Mouse (Mus musculus): ENCODE measurements around the gene Faf2. TPM values are rescaled to one million over a fixed set of nuclear protein-coding genes. Genes with fewer than 3 reads are reported as not detected.

The Faf2 gene
- total RNA-seq, 1 experiment from 2014 or later, result 63.5 TPM

GRCm38 (mm10) chr13:54701243-54701642 lies 79.7 kb downstream of the Faf2 start, which contains the start of gene Cdhr2:
Cdhr2 (plus strand) TSS chr13:54701461.
- no peak for ATAC-seq (replicated peaks; ENCODE audit: low read depth, poor library complexity, severe bottlenecking)

- ATAC-seq (replicated peaks; ENCODE audit: low read depth, poor library complexity, severe bottlenecking), result no peak
Measured at GRCm38 (mm10) chr13:54702507-54702906, 80.9 kb downstream of the Faf2 start.

- no peak for ATAC-seq (replicated peaks; ENCODE audit: low read depth, poor library complexity, severe bottlenecking)
Measured at GRCm38 (mm10) chr13:54704890-54705289, 83.3 kb downstream of the Faf2 start.

- ATAC-seq (replicated peaks; ENCODE audit: low read depth, poor library complexity, severe bottlenecking), result no peak
Measured at GRCm38 (mm10) chr13:54710866-54711265, 89.3 kb downstream of the Faf2 start.

Other genes starting within 250 kb of the Faf2 start
- gene Thoc3, start 152.9 kb upstream of the Faf2 start, total RNA-seq (2017), result 40.0 and 46.4 TPM in 2 replicates
- gene Simc1, start 118.0 kb upstream of the Faf2 start, total RNA-seq (2017), result 9.1 and 12.7 TPM in 2 replicates
- 16.2 and 28.2 TPM in 2 replicates for gene 4833439L19Rik, start 56.3 kb upstream of the Faf2 start, total RNA-seq (2017)
- gene Arl10, start 46.8 kb upstream of the Faf2 start, total RNA-seq (2017), result 7.9 and 13.7 TPM in 2 replicates
- gene Nop16, start 31.7 kb upstream of the Faf2 start, total RNA-seq (2017), result 51.0 and 70.5 TPM in 2 replicates
- 45.8 and 52.8 TPM in 2 replicates for gene Higd2a, start 31.6 kb upstream of the Faf2 start, total RNA-seq (2017)
- 13.4 and 23.5 TPM in 2 replicates for gene Cltb, start 10.4 kb upstream of the Faf2 start, total RNA-seq (2017)
- gene Rnf44, start 72.1 kb downstream of the Faf2 start, total RNA-seq (2017), result 25.4 and 27.6 TPM in 2 replicates
- gene Cdhr2, start 79.7 kb downstream of the Faf2 start, total RNA-seq (2017), result not detected in 2 replicates
- gene Gprin1, start 128.1 kb downstream of the Faf2 start, total RNA-seq (2017), result not detected in 2 replicates
- not detected in 2 replicates for gene Sncb, start 144.8 kb downstream of the Faf2 start, total RNA-seq (2017)
- gene Eif4e1b, start 162.2 kb downstream of the Faf2 start, total RNA-seq (2017), result not detected in 2 replicates
- gene Tspan17, start 167.6 kb downstream of the Faf2 start, total RNA-seq (2017), result 0.82 TPM in 1 of 2 replicates, not detected in the other

Data from common myeloid progenitor, adult 5-6 weeks (primary cell).